Mouse (Mus musculus): Measurements from ENCODE around the gene Snrpa1.
"Not testable (repeated sequence)": the region's sequence is repeated elsewhere in the genome, so short reads cannot be mapped to it uniquely, and the experiment has no call there.

Snrpa1 gene

DNA sequence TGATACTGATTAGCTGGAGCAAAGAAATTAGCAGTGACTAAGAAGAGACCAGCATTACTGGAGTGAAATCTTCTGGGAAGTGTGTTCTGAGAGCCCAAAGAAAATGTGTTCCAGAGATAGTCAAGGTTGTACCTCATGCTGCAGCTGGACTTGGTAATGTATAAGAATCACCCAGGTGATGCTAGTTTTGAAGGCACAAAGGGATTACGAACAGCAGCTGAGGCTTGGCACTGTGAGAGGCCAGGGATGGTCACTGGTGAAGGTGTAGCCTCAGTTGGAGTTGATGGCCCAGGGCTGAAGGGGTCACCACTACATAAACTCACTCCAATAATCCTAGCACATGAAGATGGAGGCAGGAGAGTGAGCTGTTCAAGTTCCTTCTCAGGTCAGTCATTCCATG, at the start of gene Snrpa1:
Snrpa1 (plus strand) TSS at position 301 of the 400 bp plus-strand sequence.
- DNase-seq (ENCODE audit: low spot score): no peak

DNA sequence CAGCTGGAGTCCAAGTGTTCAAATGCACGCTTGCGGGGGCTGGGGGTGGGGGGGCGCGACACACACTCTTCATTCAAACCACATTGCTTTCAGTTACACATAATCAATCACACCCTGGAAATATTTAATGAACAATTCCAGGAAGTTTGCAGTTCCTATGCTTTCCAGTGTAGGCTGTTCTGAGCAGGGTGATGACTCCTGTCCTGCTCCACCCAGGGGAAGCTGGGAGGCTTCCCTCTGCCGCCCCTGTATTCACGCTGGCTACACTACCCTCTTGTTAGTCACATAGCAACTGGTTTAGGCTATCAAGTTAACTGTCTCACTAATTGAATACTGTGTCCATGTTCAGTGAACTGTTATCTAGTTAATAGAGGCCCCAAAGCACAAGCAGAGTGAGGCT, 48.3 kb upstream of the Snrpa1 start:
- no peak for DNase-seq (ENCODE audit: low spot score)

DNA sequence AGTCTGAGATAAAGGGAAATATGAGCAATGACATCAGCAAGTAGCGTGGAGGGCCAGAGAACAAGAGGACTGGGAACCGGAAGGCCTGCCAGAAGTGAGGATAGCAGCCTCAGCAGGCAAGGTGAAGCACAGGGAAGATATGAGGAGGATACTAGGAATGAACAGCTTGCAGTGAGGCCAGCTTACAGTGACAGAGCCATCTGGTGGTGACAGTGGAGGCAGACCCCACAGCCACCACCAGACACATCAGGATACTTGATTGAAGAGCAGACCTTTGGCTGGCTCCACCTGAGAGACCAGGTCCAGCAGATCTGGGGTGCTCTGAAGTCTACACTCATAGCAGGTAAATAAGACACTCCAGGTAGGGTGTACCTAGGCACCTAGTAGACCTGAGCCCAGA, 31.1 kb upstream of the Snrpa1 start:
- no peak for DNase-seq (ENCODE audit: low spot score)

DNA sequence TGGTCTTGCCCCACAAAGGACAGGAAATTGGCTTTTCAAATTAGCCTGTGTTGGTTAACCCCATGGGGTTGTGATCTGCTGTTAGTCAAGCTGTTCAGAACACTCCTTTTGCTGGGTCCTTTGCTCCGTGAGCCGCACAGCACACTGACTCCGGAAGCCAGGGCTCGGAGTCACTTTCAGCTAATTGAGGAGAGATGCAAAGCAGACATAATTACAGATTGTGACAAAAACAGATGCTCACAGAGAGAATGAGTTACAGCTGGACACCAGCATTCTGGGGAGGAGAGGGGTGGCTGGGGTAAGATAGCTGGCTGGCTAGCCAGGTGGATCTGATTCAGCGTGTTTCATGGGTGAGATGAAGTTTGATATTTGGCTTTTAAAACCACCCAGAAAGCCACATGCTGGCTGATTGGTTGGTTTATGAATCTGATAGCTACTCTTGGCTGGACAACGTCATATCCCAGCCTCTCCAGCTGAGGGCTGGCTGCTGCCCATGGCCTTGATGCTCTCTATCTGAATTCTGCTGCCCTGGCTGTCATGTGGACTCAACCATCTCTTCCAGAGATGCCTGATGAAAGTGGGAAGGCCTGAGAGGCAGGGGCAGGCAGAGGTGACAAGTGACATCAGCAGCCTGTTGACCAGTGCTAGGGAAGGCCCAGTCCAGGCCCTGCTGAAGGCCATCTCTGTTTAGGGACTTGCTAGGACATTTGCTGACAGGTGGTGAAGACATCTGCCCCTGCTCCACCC, 29.9 kb upstream of the Snrpa1 start:
- DNase-seq (ENCODE audit: low spot score): no peak

DNA sequence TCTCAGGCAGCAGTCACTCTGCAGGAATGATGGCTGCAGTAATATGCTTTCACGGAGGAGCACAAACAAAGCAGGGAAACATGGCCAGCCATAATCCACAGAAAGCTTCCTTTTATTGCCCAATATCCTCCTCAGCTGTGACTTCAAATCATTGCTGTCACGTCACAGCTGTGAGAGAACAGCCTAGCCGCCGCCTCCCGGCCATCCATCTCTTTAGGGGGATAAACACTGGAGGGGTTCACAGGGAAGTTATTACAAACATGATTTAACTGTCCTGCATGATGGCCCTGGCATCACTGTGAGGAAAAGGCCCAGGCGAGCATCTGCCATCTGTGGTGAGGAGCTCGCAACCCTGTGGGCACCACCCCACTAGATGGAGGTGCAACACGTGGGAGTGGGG, 22.0 kb upstream of the Snrpa1 start:
- DNase-seq (ENCODE audit: low spot score): no peak

DNA sequence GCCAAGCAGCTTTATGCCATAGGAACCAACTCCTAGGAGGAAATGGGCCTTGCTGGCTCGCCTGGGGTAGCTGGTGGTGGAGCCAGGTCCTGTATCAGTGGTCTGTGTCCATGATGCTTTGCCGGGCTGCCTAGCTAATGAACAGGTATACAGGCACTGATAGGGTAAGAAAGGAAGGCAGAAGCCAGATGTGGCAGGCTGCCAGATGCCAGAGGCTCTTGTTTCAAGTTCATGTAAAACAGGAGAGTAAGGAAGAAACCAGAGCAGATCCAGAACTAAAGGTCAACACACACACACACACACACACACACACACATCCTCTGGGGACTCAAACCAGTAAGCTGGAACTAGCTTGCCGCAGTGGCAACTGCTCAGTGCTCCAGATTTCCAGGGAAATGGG, 20.5 kb upstream of the Snrpa1 start:
- no peak for DNase-seq (ENCODE audit: low spot score)

DNA sequence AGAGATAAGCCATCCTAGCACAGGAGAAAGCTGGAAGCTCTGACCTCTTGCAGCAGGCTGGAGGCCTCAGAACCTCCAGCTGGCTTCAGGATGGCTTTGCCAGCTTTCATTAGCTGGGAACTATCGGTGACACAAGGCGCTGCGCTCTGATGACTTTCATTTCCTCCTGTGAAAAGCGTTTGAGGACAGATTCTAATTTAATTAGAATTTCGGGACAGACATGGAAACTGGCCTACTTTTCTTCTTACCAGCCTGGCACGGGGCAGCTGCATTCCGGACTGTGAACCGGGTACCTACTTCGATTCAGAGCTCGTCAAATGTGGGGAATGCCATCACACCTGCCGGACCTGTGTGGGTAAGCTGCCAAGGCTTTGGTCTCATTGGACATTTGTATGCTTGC, 20.1 kb upstream of the Snrpa1 start:
- DNase-seq (ENCODE audit: low spot score): no peak

DNA sequence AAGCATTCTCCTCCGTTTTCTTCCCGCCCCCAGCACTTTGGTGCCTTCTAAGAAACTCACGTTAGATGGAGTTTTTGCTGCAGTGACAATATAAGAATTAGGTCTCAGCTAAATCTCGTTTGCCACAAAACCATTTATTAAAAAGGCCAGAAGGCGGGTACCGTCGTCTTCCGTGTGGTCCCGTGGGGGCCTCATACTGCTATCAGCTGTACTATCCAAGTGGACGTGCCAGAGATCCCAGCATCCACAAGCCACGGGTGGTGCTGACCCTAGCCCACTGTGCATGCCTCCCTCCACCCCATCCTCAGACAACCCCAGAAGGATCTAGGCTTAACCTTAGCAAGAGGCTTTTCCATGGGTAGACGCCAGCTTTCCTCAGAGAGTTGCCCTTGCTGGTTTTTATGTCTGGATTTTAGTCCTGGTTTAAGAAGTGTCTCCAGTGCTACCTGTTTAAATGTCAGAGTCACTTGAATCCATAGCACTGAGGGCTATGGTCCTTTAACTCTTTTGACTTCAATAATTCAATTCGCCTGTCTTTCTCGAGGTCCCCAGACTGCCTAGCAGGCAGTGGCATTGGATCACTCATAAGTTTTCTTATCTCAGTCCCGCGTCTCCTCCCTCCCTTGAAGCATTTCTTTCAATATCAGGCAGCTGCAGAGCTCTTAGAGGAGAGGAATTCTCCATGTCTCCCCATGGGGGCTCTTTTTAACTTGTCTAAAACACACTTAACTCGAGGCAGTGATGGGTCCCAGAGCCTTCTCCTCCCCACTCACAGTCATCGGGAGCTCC, 18.6 kb upstream of the Snrpa1 start:
- no peak for DNase-seq (ENCODE audit: low spot score)

DNA sequence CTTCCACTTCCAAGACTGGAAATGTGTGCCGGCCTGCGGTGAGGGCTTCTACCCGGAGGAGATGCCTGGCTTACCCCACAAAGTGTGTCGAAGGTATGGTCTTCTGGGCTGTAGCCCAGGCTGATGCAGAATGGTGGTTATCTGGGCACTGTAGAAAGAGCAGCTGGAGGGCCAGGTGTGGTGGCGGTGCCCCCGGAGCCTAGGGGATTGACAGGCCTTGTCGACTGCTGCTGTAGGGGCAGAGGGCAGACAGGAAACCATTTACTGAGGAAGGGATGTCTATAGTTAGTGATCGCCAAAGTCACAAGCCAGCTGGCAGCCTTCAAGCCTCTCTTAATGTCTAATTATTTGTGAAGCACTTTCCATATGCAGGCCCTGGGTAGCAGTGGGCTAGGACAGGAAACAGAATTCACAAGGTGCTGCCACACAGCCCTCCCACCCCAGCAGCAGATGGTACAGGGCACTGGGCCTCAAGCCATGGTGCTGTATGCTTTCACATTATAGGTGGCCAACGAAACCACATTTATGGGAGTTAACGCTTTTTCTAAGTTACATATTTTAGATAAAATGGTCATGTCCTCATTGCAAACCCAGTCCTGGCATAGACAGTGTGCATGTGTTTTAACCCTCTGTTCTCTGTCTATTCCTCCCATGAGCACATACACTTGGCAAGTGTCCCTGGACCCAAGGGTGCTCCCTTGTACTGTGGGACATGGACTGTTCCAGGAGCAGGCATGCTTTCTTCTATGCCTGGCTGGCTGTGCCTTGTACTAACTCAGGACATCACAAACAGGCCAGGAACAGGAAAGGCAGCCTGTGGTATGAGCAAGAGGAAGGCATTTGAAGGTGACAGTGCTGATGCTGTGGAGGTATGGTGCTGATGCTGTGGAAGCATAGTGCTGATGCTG, 15.0 kb upstream of the Snrpa1 start, which contains the start of gene Gm45213:
Gm45213 (plus strand) TSS at position 51 of the 908 bp plus-strand sequence.
- no peak for DNase-seq (ENCODE audit: low spot score)

DNA sequence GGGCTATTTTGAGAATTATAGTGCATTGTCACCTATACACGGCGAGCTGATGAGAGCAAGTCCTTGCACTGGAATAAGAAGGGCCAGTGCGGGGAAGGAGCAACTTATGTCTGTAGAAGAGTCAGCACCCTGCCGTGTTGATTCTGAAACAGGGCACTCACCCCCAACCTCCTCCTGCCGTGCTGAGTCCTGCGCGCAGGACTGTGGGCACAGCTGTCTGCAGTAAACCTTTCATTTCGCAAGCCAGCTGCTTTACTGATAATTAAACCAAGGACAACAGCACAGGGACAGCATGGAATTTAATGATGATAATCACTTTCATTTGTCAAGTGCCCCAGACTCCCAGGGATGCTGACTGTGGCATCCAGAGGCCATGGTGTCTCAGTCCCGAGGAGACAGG, 14.2 kb upstream of the Snrpa1 start:
- DNase-seq (ENCODE audit: low spot score): no peak

DNA sequence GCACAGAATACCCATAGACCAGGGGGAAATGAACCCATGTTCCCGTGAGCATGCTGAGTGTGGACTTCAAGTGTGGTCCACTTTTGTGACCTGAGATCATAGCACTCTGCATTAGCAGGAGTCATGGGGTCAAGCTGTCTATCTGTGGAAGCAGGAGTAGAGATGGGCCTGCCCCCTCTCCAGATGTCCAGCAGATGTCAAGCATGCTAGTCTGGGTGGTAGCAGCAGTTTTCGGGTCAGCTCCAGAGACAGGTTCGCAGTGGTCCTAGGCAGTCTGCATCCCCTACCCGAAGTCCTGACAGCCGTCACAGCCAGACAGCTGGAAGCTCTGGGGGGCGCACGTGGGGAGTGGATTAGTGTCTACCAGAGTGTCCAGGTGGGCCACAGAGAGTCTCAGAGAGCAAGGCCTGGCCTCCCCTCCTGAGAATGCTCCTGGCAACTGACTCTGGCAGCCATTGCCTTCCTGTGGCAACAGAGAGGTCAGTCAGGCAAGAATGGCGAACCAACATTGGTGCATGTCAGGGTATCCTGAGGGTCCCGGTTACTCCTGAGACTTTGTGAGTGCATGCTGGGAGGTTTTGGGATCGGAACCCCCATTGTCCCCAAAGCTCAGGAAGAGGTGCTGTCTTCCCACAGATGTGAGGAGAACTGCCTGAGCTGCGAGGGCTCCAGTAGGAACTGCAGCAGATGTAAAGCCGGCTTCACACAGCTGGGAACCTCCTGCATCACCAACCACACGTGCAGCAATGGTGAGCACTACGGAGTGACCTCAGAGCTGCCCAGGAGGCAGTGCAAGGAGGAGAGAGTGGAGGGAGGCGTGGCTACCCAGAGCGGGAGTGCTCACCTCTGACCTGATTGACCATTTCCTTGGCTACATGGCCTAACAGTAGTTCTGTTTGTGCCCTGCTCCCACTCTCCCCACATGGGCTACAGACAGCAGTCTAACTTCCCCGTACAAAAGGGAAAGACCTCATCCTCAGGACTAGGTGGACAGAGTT, 11.6 kb upstream of the Snrpa1 start:
- DNase-seq (ENCODE audit: low spot score): no peak

DNA sequence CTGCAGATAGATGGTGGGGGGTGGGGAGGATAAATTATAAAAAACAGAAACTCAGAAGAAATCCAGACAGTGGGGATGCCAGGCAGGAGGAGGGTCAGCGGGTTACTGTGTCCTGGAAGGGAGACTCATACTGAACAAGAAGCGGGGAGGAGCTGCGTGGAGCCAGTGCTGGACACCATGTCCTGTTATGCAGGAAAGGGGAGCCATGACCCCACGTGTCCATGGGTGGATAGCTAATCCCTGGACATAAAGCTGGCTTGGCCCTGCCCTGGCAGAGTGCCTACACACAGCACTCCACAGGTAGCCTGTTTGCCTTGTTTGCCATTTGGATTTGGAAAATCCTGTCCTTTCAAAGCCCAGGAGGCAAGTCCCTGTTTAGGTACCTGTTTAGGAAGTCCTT, 10.8 kb upstream of the Snrpa1 start:
- DNase-seq (ENCODE audit: low spot score): no peak

DNA sequence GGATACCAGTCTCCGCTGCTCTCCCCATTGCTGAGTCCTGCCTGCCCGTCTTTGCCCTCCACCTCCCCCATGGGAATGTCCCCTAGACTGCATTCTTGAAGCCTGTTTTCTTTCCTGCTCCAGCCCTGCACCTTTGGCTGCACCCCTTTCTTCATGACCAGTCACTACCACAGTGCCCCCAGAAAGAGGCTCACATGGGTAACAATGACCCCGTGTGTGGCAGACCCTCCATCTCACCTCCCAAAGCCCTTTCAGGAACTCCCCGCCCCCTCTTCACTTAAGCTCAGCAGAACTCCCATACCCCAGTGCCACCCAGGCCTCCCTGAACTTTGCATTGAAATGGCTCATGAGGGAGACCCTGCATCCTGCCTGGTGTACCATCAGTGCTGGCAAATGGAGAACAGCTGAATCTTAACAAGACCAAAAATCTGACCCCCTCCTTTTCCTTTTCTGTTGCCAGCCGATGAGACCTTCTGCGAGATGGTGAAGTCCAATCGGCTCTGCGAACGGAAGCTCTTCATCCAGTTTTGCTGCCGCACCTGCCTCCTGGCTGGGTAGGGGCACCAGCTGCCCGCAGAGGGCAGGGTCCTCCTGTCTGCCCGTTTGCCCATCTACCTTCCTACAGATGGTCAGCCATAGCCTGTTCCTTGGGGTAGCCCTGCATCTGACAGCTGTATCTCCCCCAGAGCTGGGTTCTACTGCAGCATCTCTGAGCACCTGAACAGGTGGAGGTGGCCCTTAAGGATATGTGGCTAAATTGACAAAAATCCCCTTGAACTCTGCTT, 10.2 kb upstream of the Snrpa1 start:
- DNase-seq (ENCODE audit: low spot score): no peak

DNA sequence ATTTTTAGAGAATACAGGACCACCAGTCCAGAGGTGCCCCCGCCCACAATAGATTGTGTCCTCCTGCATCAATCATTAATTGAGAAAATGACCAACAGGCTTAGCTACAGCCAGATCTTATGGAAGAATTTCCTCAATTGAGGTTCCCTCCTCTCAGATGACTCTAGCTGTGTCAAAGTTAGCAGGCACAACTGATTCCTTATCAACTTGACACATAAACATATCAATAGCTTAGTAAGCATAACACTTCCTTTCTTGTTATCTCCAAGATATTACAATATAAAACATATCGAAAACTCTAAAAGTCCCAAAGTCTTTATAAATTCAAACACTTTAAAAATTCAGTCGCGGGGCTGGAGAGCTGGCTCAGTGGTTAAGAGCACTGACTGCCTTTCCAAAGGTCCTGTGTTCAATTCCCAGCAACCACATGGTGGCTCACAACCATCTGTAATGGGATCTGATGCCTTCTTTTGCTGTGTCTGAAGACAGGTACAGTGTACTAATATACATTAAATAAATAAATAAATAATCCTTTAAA, 4.8 kb upstream of the Snrpa1 start:
- no peak for DNase-seq (ENCODE audit: low spot score)

DNA sequence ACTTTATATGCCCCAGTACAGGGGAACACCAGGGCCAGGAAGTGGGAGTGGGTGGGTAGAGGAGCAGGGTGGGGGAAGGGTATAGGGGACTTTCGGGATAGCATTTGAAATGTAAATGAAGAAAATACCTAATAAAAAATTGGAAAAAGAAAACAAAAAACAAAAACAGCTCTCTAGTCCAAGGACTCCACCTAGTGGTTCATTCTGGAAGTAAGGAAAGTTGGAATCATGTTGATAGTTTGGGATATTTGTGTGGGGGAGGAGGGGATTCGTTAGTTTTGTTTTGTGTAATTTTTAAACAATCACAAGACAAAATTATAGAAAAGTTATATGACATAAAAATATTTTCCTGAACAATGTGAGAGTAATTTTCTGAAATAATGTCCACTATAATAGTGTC, 3.4 kb upstream of the Snrpa1 start:
- not testable (repeated sequence) for DNase-seq (ENCODE audit: low spot score)

DNA sequence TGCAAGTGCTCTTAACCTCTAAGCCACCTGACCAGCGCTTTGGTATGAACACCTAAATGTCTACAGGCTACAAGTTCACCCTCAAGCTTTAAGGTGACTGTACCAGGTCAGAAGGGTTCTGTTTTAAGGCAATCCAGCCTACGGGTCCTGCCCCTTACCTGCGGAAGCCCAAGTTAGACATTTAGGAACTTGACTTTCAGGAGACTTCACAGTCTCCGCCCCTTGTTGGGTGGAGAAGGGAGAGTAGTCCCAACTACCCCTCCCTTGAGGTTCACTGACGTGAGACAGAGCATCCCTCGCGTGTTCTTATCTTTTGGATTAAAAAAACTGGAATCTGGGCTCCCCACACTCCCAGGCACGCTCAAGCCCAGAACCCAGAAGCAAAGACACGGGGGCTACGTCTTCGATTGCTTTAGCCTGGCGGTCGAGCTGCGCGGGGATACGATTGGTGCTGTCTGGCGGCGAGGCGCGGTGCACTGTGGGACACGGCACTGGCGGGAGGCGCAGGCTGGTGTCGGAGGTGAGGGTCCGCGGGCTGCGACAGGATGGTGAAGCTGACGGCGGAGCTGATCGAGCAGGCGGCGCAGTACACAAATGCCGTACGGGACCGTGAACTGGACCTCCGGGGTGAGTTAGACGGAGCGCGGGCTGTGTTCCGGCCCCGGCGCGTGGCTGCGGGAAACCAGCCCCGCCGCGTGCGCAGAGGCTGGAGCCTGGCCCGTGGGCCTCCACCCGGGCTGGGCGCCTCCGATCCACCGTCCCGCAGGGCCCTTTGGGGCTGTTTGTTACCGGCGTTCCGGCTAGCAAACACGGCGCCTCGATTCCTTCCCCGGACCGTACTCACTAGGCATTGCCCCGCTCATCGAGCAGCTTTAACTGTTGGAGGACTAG, 1.5 kb downstream of the Snrpa1 start:
- peak; percentile 92 for DNase-seq (ENCODE audit: low spot score)

DNA sequence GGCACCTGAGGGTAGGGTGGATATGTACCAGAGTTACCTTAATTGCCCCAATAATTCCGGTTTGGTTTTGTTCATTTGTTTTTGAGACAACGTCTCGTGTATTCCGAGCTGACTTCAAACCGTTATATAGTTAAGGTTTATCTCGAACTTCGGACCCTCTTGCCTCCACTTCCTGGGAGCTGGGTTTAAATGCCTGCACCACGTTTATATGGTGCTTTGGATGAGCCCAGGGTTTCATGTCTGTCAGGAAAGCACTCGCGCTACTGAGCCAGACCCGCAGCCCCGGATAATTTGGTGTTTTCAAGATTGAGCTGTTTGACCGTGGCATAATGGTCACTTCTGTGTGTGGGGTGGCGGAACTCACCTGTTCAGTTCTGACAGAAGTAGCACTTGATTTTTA, 2.3 kb downstream of the Snrpa1 start:
- no peak for DNase-seq (ENCODE audit: low spot score)

DNA sequence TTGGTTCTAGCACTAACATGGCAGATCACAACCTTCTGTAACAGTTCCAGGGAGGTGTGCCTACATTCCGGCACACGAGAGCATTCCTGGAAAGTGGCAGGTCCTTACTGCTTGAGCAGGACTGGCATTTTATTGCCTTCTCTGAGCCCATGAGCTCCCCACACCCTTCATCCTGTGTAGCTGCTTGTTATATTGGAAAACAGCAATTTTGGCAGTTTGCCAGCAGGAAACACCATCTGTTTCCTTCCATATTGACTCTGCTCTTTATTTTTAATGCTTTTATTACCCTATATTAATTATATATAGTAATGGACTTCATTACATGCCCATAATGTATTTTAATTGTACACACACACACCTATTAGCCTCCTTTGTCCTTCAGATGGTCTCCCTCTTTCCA, 17.6 kb downstream of the Snrpa1 start:
- no peak for DNase-seq (ENCODE audit: low spot score)
